Mouse (Mus musculus) layer of hippocampus, adult 2 months (tissue): ENCODE measurements at regions not wholly inside any gene's neighbourhood (a gene's known extent, or its start where the extent isn't known, plus 50 kb on each side); places are given as distances from the start of the nearest gene placed in this dataset.

Experiments used
- DNase-seq, 2 experiments: peaks; one replicate each; pipeline ENCODE4 v3.0.0; 2022; ENCODE audit warnings: low spot score in 2 of 2
- H3K27ac ChIP-seq: fragments of 200-600 bp; 2 replicates; pipeline ENCODE4 v1.8.1; 2022
- H3K4me3 ChIP-seq: fragments of 200-600 bp; 2 replicates; pipeline ENCODE4 v1.8.1; 2022; ENCODE audit warnings: mild to moderate bottlenecking
- CTCF ChIP-seq: fragments of 200-600 bp; conservative IDR thresholded peaks from 2 replicates; pipeline ENCODE4 v1.8.1; 2022; ENCODE audit warnings: antibody characterized with exemption, mild to moderate bottlenecking, moderate library complexity

GRCm38 (mm10) chr6:13982606-13983389, 111.5 kb upstream of the 2610001J05Rik start:
- peak; percentile 56 to 71 for DNase-seq
- peak overlapping the region; percentile 39; the same call in 1 of the 2 replicates for H3K27ac ChIP-seq
- no peak for TF ChIP-seq CTCF
- no peak overlapping the region for H3K4me3 ChIP-seq

GRCm38 (mm10) chr6:13974710-13975506, 103.6 kb upstream of the 2610001J05Rik start:
- H3K27ac ChIP-seq = no peak overlapping the region
- peak in 1 of 2 experiments; percentile 2 for DNase-seq

GRCm38 (mm10) chr6:13964471-13964870, 93.2 kb upstream of the 2610001J05Rik start:
- DNase-seq = no peak
- no peak overlapping the region for H3K4me3 ChIP-seq
- no peak overlapping the region for H3K27ac ChIP-seq
- TF ChIP-seq CTCF = no peak

More at GRCm38 (mm10) chr6:13974710-13975506, 103.6 kb upstream of the 2610001J05Rik start:
- H3K4me3 ChIP-seq = no peak overlapping the region
- TF ChIP-seq CTCF = no peak

GRCm38 (mm10) chr6:13964013-13964412, 92.7 kb upstream of the 2610001J05Rik start:
- H3K4me3 ChIP-seq = no peak overlapping the region
- H3K27ac ChIP-seq = no peak overlapping the region
- TF ChIP-seq CTCF = no peak
- no peak for DNase-seq

- TF ChIP-seq CTCF = no peak
These were observed 78.3 kb upstream of the 2610001J05Rik start for GRCm38 (mm10) chr6:13949640-13950039.

GRCm38 (mm10) chr6:13920809-13921760, 49.8 kb upstream of the 2610001J05Rik start:
- TF ChIP-seq CTCF = no peak
- Histone ChIP-seq H3K27ac (no peak overlapping the region), H3K4me3 (no peak overlapping the region)

More at GRCm38 (mm10) chr6:13949640-13950039, 78.3 kb upstream of the 2610001J05Rik start:
- no peak overlapping the region for H3K4me3 ChIP-seq
- DNase-seq = no peak
- no peak overlapping the region for H3K27ac ChIP-seq

More at GRCm38 (mm10) chr6:13920809-13921760, 49.8 kb upstream of the 2610001J05Rik start:
- DNase-seq = no peak
